Mouse (Mus musculus): ENCODE measurements at regions not wholly inside any gene's neighbourhood (a gene's known extent, or its start where the extent isn't known, plus 50 kb on each side); places are given as distances from the start of the nearest gene placed in this dataset.

DNA sequence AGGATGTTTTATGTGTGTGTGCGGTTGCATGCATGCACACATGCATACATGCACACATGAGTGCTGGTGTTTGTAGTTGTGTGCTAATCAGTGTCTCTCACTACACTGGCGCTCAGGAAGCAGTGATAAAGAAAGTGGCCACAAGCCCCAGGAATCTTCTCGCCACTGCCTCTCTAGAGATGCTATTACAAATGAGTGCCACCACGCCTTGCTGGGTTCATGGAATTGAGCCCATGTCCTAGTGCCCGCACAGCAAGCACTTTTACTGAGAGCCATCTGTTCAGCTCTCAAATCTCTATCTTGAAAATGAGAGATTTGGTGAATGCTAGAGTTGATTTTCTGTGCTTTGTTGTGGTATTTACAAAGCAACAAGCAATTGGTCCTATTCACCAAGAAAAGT, 373.3 kb downstream of the Lpin1 start:
- Histone ChIP-seq H3K4me3 (ENCODE audit: control insufficient read depth, low read depth, low read length) (no peak overlapping the region), H3K36me3 (ENCODE audit: control insufficient read depth, insufficient read depth, low read length) (no peaks in the 10 kb centered on the region), H3K27ac (ENCODE audit: control insufficient read depth, insufficient read depth, low read depth, low read length) (no peak overlapping the region), H3K4me1 (ENCODE audit: control insufficient read depth, insufficient read depth, low read length) (no peaks in the 10 kb centered on the region), H3K27me3 (ENCODE audit: control insufficient read depth, insufficient read depth, low read length) (no peaks in the 10 kb centered on the region)
- TF ChIP-seq POLR2A (IDR thresholded peaks at IDR 0.05; ENCODE audit: control insufficient read depth, low read depth, low read length) (no peak), CTCF (IDR thresholded peaks at IDR 0.05; ENCODE audit: control insufficient read depth, insufficient read depth, insufficient replicate concordance, low read depth, low read length) (no peak)

DNA sequence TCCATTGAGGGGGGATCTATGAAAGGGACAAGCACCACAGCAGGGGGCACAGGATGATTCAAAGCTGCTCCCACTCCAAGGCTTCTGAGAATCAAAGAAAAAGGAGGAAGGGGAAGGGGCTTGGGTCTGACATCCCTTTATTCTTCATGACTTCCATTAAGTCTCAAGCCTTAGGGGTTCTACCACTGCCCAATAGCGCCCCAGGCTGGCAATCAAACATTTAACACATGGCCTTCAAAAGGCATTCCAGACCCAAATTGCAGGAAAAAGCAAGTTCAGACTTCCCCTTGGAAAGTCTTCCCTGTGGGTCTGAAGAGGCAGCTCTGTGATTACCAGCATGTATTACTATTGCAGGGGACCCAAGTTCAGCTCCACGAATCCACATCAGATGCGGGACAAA, 377.2 kb downstream of the Lpin1 start:
- TF ChIP-seq POLR2A (IDR thresholded peaks at IDR 0.05; ENCODE audit: control insufficient read depth, low read depth, low read length): no peak
- TF ChIP-seq CTCF (IDR thresholded peaks at IDR 0.05; ENCODE audit: control insufficient read depth, insufficient read depth, insufficient replicate concordance, low read depth, low read length): no peak
- no peak overlapping the region for H3K27ac ChIP-seq (ENCODE audit: control insufficient read depth, insufficient read depth, low read depth, low read length)
- H3K4me1 ChIP-seq (ENCODE audit: control insufficient read depth, insufficient read depth, low read length): no peaks in the 10 kb centered on the region
- H3K36me3 ChIP-seq (ENCODE audit: control insufficient read depth, insufficient read depth, low read length): no peaks in the 10 kb centered on the region
- H3K27me3 ChIP-seq (ENCODE audit: control insufficient read depth, insufficient read depth, low read length): no peaks in the 10 kb centered on the region
- H3K4me3 ChIP-seq (ENCODE audit: control insufficient read depth, low read depth, low read length): no peak overlapping the region

DNA sequence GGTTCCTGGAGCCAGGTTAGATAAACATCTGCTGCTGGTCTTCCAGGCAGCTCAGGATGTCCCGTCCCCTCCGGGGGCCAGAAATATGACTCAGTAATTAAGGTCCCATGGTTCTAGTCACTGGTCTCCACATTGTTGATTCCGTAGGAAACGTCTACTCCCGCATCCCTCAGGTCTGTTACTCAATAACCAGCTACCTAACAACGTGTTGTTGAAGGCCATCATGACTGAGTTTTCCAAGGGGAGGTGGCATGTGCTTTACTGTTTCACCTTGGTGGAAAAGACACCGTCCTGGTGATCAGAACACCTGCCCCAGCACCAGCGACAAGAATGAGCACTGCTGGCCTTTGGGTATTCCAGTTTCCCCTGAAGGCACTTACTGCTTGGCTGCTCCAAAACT, 377.9 kb downstream of the Lpin1 start:
- Histone ChIP-seq H3K27me3 (ENCODE audit: control insufficient read depth, insufficient read depth, low read length) (no peaks in the 10 kb centered on the region), H3K4me1 (ENCODE audit: control insufficient read depth, insufficient read depth, low read length) (no peaks in the 10 kb centered on the region), H3K4me3 (ENCODE audit: control insufficient read depth, low read depth, low read length) (no peak overlapping the region), H3K36me3 (ENCODE audit: control insufficient read depth, insufficient read depth, low read length) (no peaks in the 10 kb centered on the region), H3K27ac (ENCODE audit: control insufficient read depth, insufficient read depth, low read depth, low read length) (no peak overlapping the region)
- TF ChIP-seq POLR2A (IDR thresholded peaks at IDR 0.05; ENCODE audit: control insufficient read depth, low read depth, low read length) (no peak), CTCF (IDR thresholded peaks at IDR 0.05; ENCODE audit: control insufficient read depth, insufficient read depth, insufficient replicate concordance, low read depth, low read length) (no peak)

DNA sequence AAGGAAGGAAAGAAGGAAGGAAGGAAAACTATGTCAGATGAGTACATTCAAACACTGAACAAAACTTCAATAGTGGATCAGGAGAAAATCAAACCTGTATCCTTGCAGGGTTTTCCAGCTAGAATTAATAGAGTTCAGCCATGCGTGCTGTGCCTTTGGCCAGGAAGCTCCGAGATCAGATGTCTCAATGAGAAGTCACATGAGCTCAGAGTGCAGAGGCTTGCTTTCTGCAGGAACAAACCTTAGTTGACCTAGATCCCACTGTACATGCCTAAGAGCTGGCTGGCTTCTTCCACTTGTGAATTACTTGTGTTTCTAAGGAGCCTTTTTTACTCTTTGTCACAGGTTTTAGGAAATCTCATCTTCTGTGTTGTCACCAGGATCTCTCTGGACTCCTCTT, 378.7 kb downstream of the Lpin1 start:
- Histone ChIP-seq H3K27ac (ENCODE audit: control insufficient read depth, insufficient read depth, low read depth, low read length) (no peak overlapping the region), H3K4me3 (ENCODE audit: control insufficient read depth, low read depth, low read length) (no peak overlapping the region)
- no peak for TF ChIP-seq CTCF (IDR thresholded peaks at IDR 0.05; ENCODE audit: control insufficient read depth, insufficient read depth, insufficient replicate concordance, low read depth, low read length)
- TF ChIP-seq POLR2A (IDR thresholded peaks at IDR 0.05; ENCODE audit: control insufficient read depth, low read depth, low read length): no peak

DNA sequence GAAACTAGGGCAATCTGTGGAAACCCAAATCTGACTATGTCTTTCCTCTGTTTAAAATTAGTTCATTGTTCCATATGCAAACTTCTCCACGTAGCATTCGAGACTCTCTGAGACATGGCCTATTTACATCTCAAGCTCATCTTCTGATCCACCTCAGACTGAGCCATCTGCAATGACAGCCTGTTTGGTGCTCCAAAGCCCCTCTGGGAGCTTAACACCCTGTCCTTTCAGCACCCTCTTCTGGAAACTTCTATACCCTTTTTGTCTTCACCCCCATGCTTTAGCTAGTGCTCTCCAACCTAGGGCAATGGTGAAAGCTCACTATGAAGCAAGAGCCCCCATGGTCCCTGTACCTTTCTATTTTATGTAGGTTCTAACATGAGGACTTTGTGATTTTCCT, 379.7 kb downstream of the Lpin1 start:
- Histone ChIP-seq H3K4me3 (ENCODE audit: control insufficient read depth, low read depth, low read length) (no peak overlapping the region), H3K27ac (ENCODE audit: control insufficient read depth, insufficient read depth, low read depth, low read length) (no peak overlapping the region), H3K27me3 (ENCODE audit: control insufficient read depth, insufficient read depth, low read length) (no peaks in the 10 kb centered on the region), H3K36me3 (ENCODE audit: control insufficient read depth, insufficient read depth, low read length) (no peaks in the 10 kb centered on the region), H3K4me1 (ENCODE audit: control insufficient read depth, insufficient read depth, low read length) (no peaks in the 10 kb centered on the region)
- no peak for TF ChIP-seq POLR2A (IDR thresholded peaks at IDR 0.05; ENCODE audit: control insufficient read depth, low read depth, low read length)
- no peak for TF ChIP-seq CTCF (IDR thresholded peaks at IDR 0.05; ENCODE audit: control insufficient read depth, insufficient read depth, insufficient replicate concordance, low read depth, low read length)

More for the DNA sequence above, 378.7 kb downstream of the Lpin1 start:
- H3K27me3 ChIP-seq (ENCODE audit: control insufficient read depth, insufficient read depth, low read length): no peaks in the 10 kb centered on the region
- no peaks in the 10 kb centered on the region for H3K36me3 ChIP-seq (ENCODE audit: control insufficient read depth, insufficient read depth, low read length)
- H3K4me1 ChIP-seq (ENCODE audit: control insufficient read depth, insufficient read depth, low read length): no peaks in the 10 kb centered on the region

DNA sequence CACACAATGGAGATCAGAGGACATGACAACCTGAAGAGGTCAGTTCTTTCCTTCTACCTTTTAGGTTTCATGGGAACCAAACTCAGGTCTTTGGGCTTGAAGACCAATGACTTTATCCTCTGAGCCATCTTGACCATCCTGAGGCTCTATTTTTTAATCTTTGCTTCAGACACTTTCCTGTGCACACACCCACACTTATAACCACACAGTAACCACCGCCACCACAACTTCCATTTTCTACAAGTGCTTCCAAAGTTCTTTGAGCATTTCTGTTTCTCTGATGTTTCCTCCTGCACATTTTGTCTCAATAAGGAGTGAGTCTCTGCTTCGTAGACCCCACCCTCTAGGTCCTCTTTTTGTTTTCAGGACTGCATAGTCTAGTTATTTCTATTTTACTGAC, 385.3 kb downstream of the Lpin1 start:
- no peaks in the 10 kb centered on the region for H3K4me1 ChIP-seq (ENCODE audit: control insufficient read depth, insufficient read depth, low read length)
- TF ChIP-seq POLR2A (IDR thresholded peaks at IDR 0.05; ENCODE audit: control insufficient read depth, low read depth, low read length): no peak
- TF ChIP-seq CTCF (IDR thresholded peaks at IDR 0.05; ENCODE audit: control insufficient read depth, insufficient read depth, insufficient replicate concordance, low read depth, low read length): no peak
- H3K36me3 ChIP-seq (ENCODE audit: control insufficient read depth, insufficient read depth, low read length): no peaks in the 10 kb centered on the region
- H3K27me3 ChIP-seq (ENCODE audit: control insufficient read depth, insufficient read depth, low read length): no peaks in the 10 kb centered on the region
- no peak overlapping the region for H3K27ac ChIP-seq (ENCODE audit: control insufficient read depth, insufficient read depth, low read depth, low read length)
- no peak overlapping the region for H3K4me3 ChIP-seq (ENCODE audit: control insufficient read depth, low read depth, low read length)

DNA sequence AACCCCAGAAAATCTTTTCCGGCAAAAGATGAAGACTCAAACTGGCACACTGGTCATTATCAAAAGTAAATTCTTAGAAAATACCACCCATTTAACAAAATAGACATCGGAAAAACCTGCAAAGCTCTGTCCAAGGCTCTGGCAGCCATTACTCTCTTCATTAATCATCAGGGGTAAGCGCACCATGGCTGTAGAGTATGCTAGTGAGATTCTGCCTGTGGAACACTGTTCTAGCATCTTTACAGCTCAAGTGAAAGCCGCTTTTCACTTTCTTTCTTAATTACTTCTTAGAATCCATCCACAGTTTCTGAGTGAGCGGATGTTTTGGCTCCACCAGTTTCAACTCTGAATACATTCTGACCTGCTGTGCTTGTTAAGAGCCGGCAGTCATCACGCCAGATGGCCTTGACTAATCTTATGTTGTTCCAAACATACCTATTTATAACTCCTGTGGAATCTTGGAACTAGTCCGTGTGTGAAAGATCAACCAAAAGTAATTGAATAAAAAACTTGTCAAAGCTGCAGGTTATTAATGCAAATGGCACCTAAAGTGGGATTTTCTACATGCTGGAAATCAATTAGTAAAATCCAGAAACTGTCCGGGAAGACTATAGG, 387.8 kb downstream of the Lpin1 start:
- no peak overlapping the region for H3K27ac ChIP-seq (ENCODE audit: control insufficient read depth, insufficient read depth, low read depth, low read length)
- no peaks in the 10 kb centered on the region for H3K36me3 ChIP-seq (ENCODE audit: control insufficient read depth, insufficient read depth, low read length)
- TF ChIP-seq POLR2A (IDR thresholded peaks at IDR 0.05; ENCODE audit: control insufficient read depth, low read depth, low read length) (no peak), CTCF (IDR thresholded peaks at IDR 0.05; ENCODE audit: control insufficient read depth, insufficient read depth, insufficient replicate concordance, low read depth, low read length) (no peak)
- no peaks in the 10 kb centered on the region for H3K4me1 ChIP-seq (ENCODE audit: control insufficient read depth, insufficient read depth, low read length)
- H3K27me3 ChIP-seq (ENCODE audit: control insufficient read depth, insufficient read depth, low read length): no peaks in the 10 kb centered on the region
- no peak overlapping the region for H3K4me3 ChIP-seq (ENCODE audit: control insufficient read depth, low read depth, low read length)

DNA sequence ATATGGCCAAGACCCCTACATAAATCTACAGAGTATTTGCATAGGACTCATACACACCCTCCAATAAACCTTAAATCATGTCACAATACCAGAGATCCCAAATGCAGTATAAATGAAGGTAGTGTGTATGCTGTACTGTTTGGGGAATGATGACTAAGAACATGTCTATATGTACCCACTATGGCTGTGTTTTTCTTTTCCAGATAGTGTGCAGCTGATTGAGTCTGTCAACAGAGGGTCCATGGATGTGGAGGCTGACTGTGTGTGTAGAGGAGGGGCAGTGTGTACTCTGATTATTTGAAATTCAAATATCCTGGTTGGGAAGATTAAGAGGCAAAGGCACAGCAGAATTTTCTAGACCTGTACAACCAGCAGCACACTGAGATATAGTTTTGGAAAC, 388.6 kb downstream of the Lpin1 start:
- H3K4me1 ChIP-seq (ENCODE audit: control insufficient read depth, insufficient read depth, low read length): no peaks in the 10 kb centered on the region
- H3K27ac ChIP-seq (ENCODE audit: control insufficient read depth, insufficient read depth, low read depth, low read length): no peak overlapping the region
- H3K36me3 ChIP-seq (ENCODE audit: control insufficient read depth, insufficient read depth, low read length): no peaks in the 10 kb centered on the region
- H3K4me3 ChIP-seq (ENCODE audit: control insufficient read depth, low read depth, low read length): no peak overlapping the region
- no peaks in the 10 kb centered on the region for H3K27me3 ChIP-seq (ENCODE audit: control insufficient read depth, insufficient read depth, low read length)
- TF ChIP-seq POLR2A (IDR thresholded peaks at IDR 0.05; ENCODE audit: control insufficient read depth, low read depth, low read length): no peak
- no peak for TF ChIP-seq CTCF (IDR thresholded peaks at IDR 0.05; ENCODE audit: control insufficient read depth, insufficient read depth, insufficient replicate concordance, low read depth, low read length)
